Mouse (Mus musculus): Measurements from ENCODE around the gene Mri1.

DNA sequence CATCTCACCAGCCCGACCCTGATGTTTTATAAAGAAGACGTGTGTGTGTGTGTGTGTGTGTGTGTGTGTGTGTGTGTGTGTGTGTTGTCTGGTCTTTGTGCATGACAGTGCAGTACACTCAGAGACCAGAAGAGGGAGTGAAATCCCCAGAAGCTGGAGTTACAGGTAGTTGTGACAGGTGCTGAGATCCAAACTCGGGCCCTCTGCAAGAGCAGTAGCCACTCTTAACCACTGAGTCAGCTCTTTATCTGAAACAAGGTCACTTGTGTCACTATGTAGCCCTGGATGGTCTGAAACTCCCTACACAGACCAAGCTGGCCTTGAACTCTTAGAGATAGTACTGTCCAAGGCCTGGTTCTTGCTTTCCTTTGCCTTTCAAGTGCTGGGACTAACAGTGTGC is 50.5 kb downstream of the Mri1 start:
- TF ChIP-seq CTCF (IDR thresholded peaks at IDR 0.05; ENCODE audit: low read depth): 0 out of 2 replicates have a peak, but pooled peaks have one; percentile 28
- no peak for TF ChIP-seq EP300 (IDR thresholded peaks at IDR 0.05; ENCODE audit: low read depth)
